Mouse (Mus musculus) embryonic facial prominence, embryonic 15.5 days (tissue): ENCODE measurements at regions not wholly inside any gene's neighbourhood (a gene's known extent, or its start where the extent isn't known, plus 50 kb on each side); places are given as distances from the start of the nearest gene placed in this dataset.

ENCODE experiments used
- ATAC-seq: fragments of 200-750 bp; cut with Nextera tagmentation; 2 replicates; pipeline ENCODE4 v1.8.0; 2017; ENCODE audit warnings: low read depth, moderate TSS enrichment; ENCODE audit not compliant: insufficient number of reproducible peaks, low FRiP score, low TSS enrichment
- H3K27ac ChIP-seq: fragments of 300-500 bp; sonication (generic); replicated peaks from 2 replicates; pipeline ENCODE4 v1.5.1; 2015; ENCODE audit warnings: mild to moderate bottlenecking, inconsistent platforms
- H3K27me3 ChIP-seq: fragments of 300-500 bp; sonication (generic); 2 replicates; pipeline ENCODE4 v1.6.1; 2015; ENCODE audit warnings: inconsistent platforms
- H3K36me3 ChIP-seq: fragments of 300-500 bp; sonication (generic); 2 replicates; pipeline ENCODE4 v1.6.1; 2015; ENCODE audit warnings: mild to moderate bottlenecking, inconsistent platforms
- H3K4me1 ChIP-seq: fragments of 300-500 bp; sonication (generic); 2 replicates; pipeline ENCODE4 v1.6.1; 2015; ENCODE audit warnings: inconsistent platforms
- H3K4me2 ChIP-seq: fragments of 300-500 bp; sonication (generic); replicated peaks from 2 replicates; pipeline ENCODE4 v1.6.1; 2015; ENCODE audit warnings: mild to moderate bottlenecking, inconsistent platforms
- H3K4me3 ChIP-seq: fragments of 300-500 bp; sonication (generic); replicated peaks from 2 replicates; pipeline ENCODE4 v1.5.1; 2015; ENCODE audit warnings: mild to moderate bottlenecking, inconsistent platforms
- H3K9ac ChIP-seq: fragments of 300-500 bp; sonication (generic); 2 replicates; pipeline ENCODE4 v1.6.1; 2015; ENCODE audit warnings: inconsistent platforms
- H3K9me3 ChIP-seq: fragments of 300-500 bp; sonication (generic); replicated peaks from 2 replicates; pipeline ENCODE4 v1.6.1; 2016; ENCODE audit warnings: inconsistent platforms
- WGBS: fragments of 180-500 bp; shearing (Covaris S2); methylation state at CpG from one replicate; pipeline ENCODE4 v1.1.7; 2015; 5-methylcytosine and 5-hydroxymethylcytosine counted together

DNA sequence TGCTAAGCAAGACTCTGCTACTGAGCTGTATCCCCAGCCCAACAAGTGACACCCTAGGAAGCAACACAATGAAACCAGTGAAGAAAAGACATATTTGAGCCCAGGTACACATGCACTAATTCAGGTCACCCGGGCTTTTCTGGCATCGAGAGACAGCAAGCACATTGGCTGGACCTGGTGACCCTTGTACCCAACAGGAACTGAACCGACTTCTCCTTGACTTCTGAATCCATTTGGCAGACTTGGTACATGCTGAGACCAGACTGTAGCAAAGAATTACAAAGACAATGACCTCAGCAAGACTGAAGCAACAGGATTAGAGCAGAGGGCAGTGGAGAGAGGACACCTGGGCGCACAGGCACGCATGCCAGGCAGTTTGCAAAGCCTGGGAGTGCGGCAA is 79.1 kb downstream of the Sema4f start:
- Histone ChIP-seq H3K9ac (no peak overlapping the region), H3K36me3 (no peaks in the 10 kb centered on the region), H3K27me3 (no peaks in the 10 kb centered on the region), H3K4me2 (no peak overlapping the region), H3K27ac (no peak overlapping the region), H3K4me3 (no peak overlapping the region), H3K4me1 (0 out of 2 replicates have a peak, but pooled peaks cover 16% of the 10 kb centered on the region), H3K9me3 (no peaks in the 10 kb centered on the region)
- ATAC-seq = no peak
- WGBS = 69% methylated on average over 6 of the region's 6 CpGs

DNA sequence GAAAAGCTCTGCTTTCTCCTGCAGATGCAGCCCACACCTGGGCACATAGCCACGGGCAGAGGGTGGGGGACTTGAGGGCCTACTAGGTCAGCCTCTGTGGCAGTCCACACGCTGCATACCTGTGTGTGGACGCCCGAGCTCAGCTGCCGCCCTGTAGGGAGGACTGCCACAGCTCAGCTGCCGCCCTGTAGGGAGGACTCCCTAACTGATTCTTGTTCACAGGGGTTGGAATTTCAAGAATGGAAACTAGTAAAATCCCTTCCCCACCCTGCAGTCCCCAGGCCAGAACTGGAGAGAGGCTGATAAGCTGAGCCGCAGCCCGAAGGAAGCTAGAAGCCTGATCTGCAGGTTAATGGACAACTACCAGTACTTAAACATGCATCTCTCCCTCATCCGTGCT is 82.0 kb upstream of the Hk2 start:
- Histone ChIP-seq H3K9ac (no peak overlapping the region), H3K27ac (no peak overlapping the region), H3K4me2 (no peak overlapping the region), H3K36me3 (no peaks in the 10 kb centered on the region), H3K9me3 (no peaks in the 10 kb centered on the region), H3K4me3 (no peak overlapping the region), H3K27me3 (no peaks in the 10 kb centered on the region), H3K4me1 (no peaks in the 10 kb centered on the region)
- peak; percentile 43; the same call in 1 of the 2 replicates for ATAC-seq
- 67% methylated on average over 9 of the region's 9 CpGs for WGBS

DNA sequence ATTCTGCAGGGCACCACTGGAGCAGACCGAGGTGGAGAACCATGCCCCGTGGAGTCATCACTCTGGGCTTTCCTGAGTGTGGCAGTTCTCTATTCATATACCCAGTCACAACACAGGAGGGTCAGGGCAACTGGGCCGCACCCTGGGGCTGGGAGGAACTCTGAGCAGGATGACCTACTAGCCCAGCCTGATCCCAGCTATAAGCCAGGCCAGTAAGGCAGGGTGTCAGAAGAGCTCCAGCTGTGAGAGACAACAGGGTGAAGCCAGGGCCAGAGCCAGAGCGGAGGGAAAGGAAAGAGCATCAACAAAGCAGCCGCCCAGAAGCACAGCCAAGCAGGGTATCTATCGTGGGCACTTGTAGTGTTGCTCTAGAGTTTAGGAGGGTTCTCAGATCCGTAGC is 81.1 kb upstream of the Hk2 start:
- Histone ChIP-seq H3K4me3 (no peak overlapping the region), H3K4me2 (no peak overlapping the region), H3K27me3 (no peaks in the 10 kb centered on the region), H3K9ac (no peak overlapping the region), H3K9me3 (no peaks in the 10 kb centered on the region), H3K36me3 (no peaks in the 10 kb centered on the region), H3K4me1 (no peaks in the 10 kb centered on the region), H3K27ac (no peak overlapping the region)
- no peak for ATAC-seq
- WGBS = 73% methylated on average over 7 of the region's 7 CpGs

DNA sequence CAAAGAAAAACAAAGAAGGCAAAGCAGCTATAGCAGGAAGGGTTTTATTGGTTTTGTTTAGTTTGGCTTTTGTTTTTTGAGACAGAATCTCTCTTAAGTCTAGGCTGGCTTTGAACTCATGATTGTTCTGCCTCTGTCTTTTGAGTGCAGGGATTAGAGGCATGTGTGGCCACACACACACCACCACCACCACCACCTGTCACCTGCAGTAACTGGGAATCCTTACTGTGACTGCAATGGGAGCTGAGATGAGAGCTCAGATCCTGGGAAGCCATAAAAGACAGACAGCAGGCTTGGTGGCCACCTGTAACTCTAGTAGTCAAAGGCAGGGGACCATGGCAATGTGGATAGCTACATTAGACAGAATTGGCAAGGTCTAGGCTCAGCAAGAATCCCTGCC is 80.5 kb upstream of the Hk2 start:
- Histone ChIP-seq H3K4me3 (no peak overlapping the region), H3K4me2 (no peak overlapping the region), H3K9me3 (no peaks in the 10 kb centered on the region), H3K27ac (no peak overlapping the region), H3K9ac (no peak overlapping the region), H3K36me3 (no peaks in the 10 kb centered on the region), H3K27me3 (no peaks in the 10 kb centered on the region), H3K4me1 (no peaks in the 10 kb centered on the region)
- ATAC-seq = no peak

DNA sequence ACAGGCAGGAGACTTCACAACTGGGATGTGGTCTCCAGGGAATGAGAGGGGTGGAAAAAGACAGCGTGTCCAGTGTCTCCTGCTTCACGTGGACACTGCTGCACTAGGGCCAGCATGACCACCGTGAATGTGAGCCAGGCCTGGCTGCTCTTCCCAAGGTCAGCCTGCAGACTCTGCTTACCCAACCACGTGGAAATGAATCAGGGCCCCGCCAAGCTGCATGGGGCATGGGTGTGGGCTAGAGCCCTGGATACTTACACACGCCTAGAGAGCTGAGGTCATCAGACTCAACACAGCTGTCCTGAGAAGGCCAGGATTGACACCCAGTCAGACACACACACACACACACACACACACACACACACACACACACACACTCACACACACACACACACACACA is 80.1 kb upstream of the Hk2 start:
- H3K27me3 ChIP-seq = no peaks in the 10 kb centered on the region
- ATAC-seq = no peak
- H3K36me3 ChIP-seq = no peaks in the 10 kb centered on the region
- H3K27ac ChIP-seq = no peak overlapping the region
- no peaks in the 10 kb centered on the region for H3K9me3 ChIP-seq
- no peak overlapping the region for H3K4me2 ChIP-seq
- WGBS = 68% methylated on average over 6 of the region's 6 CpGs
- no peak overlapping the region for H3K4me3 ChIP-seq
- no peaks in the 10 kb centered on the region for H3K4me1 ChIP-seq
- no peak overlapping the region for H3K9ac ChIP-seq

DNA sequence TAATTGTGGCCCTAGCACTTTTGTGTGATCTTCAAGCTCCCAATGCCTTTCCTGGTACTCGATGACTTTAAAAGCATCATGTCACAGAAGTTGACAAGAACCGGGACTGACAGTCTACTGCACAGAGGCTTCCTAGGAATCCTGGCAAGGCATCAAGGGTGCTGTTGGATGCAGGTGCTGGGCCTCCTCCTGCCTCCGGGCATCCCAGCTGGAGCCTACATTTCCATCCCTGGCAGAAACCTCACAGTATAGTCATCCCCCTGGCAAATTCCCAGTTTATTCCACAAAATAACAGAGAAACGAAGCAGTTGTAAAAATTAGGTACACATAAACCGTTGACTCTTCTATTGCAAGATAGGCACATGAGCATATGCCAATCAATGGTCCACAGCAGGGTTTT is 78.8 kb upstream of the Hk2 start:
- H3K4me1 ChIP-seq = no peaks in the 10 kb centered on the region
- no peak overlapping the region for H3K27ac ChIP-seq
- 62% methylated on average over 5 of the region's 5 CpGs for WGBS
- no peak for ATAC-seq
- H3K4me2 ChIP-seq = no peak overlapping the region
- no peaks in the 10 kb centered on the region for H3K36me3 ChIP-seq
- H3K9me3 ChIP-seq = no peaks in the 10 kb centered on the region
- no peak overlapping the region for H3K9ac ChIP-seq
- H3K27me3 ChIP-seq = no peaks in the 10 kb centered on the region
- no peak overlapping the region for H3K4me3 ChIP-seq

DNA sequence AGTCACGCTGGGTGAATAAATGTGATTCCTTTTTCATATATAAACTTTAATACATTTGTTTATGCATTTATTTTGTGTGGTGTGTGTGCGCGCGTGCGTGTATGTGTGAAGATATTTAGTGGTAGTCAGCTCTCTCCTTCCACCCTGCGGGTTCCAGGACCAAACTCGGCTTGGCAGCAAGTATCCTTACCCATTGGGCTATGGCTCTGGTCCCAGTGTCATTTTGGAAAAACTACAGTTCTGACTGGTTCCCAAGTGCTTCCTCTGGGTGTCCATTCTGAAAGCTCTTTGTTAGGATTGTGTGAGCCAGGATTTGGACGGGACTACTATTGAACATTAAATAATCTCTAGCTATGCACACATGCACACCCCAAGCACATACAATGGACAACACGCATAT is 76.3 kb upstream of the Hk2 start:
- ATAC-seq = no peak
- Histone ChIP-seq H3K9ac (no peak overlapping the region), H3K4me3 (no peak overlapping the region), H3K9me3 (no peaks in the 10 kb centered on the region), H3K4me2 (no peak overlapping the region), H3K4me1 (no peaks in the 10 kb centered on the region), H3K27me3 (no peaks in the 10 kb centered on the region), H3K36me3 (no peaks in the 10 kb centered on the region), H3K27ac (no peak overlapping the region)
- 92% methylated on average over 9 of the region's 9 CpGs for WGBS

DNA sequence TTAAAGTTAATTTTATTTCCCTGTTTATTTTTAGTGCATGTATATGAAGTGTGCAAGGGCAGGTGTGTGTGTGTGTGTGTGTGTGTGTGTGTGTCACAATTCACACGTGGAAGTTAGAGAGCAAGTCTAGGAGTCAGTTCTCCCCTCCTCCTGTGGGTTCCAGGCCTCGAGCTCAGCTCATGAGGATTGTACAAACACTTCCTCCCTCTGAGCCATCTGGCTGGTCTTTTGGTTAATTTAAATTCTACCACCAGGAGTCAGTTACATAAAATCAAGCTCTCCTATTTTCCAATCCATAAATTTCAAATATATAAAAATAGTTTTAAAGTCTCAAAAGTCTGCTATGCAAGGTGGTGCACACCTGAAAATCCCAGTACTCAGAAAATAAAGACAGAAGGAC is 73.3 kb upstream of the Hk2 start:
- Histone ChIP-seq H3K27ac (no peak overlapping the region), H3K9ac (no peak overlapping the region), H3K27me3 (no peaks in the 10 kb centered on the region), H3K4me1 (no peaks in the 10 kb centered on the region), H3K36me3 (no peaks in the 10 kb centered on the region), H3K4me3 (no peak overlapping the region), H3K9me3 (no peaks in the 10 kb centered on the region), H3K4me2 (no peak overlapping the region)
- no peak for ATAC-seq
- 49% methylated on average over 2 of the region's 2 CpGs for WGBS

DNA sequence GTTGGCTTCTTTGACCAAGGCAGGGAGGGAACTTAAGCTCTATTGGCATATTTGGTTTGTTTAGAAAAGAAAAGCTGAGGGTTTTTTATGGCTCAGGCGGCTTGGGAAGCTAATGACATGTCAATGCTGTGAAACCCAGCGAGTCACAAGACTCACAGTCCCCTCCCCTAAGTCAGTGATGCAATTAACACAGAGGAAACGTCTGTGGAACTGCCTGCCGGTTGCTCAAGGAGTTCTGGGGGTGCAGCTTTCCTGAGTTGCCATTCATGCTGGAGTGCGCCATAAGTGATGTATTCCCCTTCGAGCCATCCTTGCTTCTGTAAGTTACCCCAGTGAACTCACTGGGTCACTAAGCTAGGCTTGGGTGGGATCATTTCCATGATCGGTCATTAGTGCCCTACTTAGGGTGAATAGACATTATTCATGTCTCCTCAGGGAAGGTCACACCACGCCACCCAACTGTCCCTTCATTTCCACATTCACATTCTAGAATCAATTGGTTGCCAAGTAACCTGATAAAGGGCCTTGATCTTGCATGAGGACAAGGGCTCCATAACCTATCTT is 72.4 kb upstream of the Hk2 start:
- Histone ChIP-seq H3K4me1 (no peaks in the 10 kb centered on the region), H3K4me3 (no peak overlapping the region), H3K27me3 (no peaks in the 10 kb centered on the region), H3K9me3 (no peaks in the 10 kb centered on the region), H3K27ac (no peak overlapping the region), H3K4me2 (no peak overlapping the region), H3K9ac (no peak overlapping the region), H3K36me3 (no peaks in the 10 kb centered on the region)
- no peak for ATAC-seq
- WGBS = 75% methylated on average over 8 of the region's 8 CpGs

DNA sequence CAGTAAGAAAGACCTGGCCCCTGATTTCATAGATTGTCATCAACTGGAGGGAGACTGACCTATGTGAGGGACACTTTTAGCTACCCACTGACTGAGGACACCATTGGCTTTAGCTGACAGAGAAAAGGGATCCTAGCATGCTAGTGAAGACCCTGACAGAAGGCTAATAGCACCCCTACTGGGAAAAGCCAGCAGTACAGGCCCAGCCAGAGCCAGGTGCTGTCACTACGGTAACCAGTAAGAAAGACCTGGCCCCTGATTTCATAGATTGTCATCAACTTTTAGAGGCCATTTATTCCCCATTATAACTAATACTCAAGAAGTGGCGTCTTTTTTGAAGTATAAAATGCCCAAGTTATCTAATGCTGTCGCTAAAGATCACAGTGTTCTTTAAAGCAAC is 70.2 kb upstream of the Hk2 start:
- WGBS = 54% methylated on average over 3 of the region's 3 CpGs
- Histone ChIP-seq H3K27me3 (no peaks in the 10 kb centered on the region), H3K9ac (no peak overlapping the region), H3K4me1 (no peaks in the 10 kb centered on the region), H3K27ac (no peak overlapping the region), H3K4me2 (no peak overlapping the region), H3K36me3 (no peaks in the 10 kb centered on the region), H3K4me3 (no peak overlapping the region), H3K9me3 (no peaks in the 10 kb centered on the region)
- ATAC-seq = no peak

DNA sequence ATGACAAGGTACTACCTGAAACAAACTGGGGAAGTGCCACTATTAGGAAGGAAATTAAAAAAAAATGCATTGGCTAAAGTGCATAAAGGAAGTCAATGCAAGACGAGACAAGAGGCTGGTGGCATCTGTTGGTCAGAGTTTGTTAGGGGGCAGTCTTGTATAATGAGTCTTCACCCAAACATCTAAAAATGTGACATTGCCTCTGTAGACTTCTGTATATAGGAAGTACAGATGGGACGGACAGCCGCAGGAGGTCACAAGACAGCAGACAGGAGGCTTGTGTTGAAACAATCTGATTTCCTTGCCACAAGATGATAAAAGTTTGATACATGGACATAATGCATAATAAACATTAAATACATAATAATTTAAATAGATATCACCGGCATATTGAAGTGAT is 69.6 kb upstream of the Hk2 start:
- Histone ChIP-seq H3K4me3 (no peak overlapping the region), H3K27ac (no peak overlapping the region), H3K4me2 (no peak overlapping the region), H3K27me3 (no peaks in the 10 kb centered on the region), H3K36me3 (no peaks in the 10 kb centered on the region), H3K9ac (no peak overlapping the region), H3K4me1 (no peaks in the 10 kb centered on the region), H3K9me3 (no peaks in the 10 kb centered on the region)
- ATAC-seq = no peak
- 85% methylated on average over 4 of the region's 4 CpGs for WGBS

DNA sequence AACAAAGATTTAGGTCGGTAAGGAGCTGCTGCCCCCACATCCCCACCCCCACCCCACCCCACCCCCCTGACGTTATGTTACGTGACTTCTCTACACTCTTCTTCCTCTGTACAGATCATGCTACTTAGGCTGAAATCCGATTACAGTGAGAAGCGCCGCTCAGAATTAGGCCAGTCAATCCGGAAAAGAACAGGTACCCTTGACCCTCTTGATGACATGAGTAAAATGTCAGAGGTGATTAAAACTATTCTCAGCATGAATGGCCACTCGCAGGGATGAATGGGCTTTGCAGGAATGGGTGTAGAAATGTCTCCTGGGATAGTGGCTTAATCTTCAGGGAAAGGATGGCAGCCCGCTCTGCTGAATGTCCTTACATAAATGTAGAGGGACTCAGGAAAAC is 63.0 kb upstream of the Hk2 start:
- no peak for ATAC-seq
- H3K4me2 ChIP-seq = no peak overlapping the region
- H3K27ac ChIP-seq = no peak overlapping the region
- H3K36me3 ChIP-seq = no peaks in the 10 kb centered on the region
- WGBS = 63% methylated on average over 9 of the region's 9 CpGs
- H3K27me3 ChIP-seq = no peaks in the 10 kb centered on the region
- no peak overlapping the region for H3K9ac ChIP-seq
- H3K9me3 ChIP-seq = no peaks in the 10 kb centered on the region
- H3K4me1 ChIP-seq = no peaks in the 10 kb centered on the region
- no peak overlapping the region for H3K4me3 ChIP-seq
